Mouse (Mus musculus): ENCODE results near the gene Grid2.

DNA sequence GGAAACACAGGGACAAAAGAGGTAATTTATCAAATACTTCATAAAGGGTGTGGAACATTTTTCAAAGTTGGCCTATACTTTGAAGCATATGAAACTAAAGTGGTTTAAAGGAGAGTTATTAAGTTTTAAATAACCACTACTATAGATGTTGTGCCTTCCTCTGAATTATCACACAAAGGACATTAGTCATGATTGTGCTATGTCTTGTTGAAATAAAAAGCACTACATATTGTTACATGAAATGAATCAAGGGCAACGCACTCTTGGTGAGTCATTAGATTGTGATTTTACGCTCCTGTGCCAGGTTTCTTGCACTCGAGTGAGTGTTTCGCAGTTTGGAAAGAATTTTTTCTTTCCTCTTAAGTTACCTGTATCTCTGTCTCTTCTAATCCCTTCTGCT, 335.0 kb downstream of the Grid2 start:
- TF ChIP-seq CTCF (IDR thresholded peaks at IDR 0.05; ENCODE audit: extremely low read depth, insufficient read length, insufficient replicate concordance, low read depth, low read length) (no peak), POLR2A (IDR thresholded peaks at IDR 0.05; ENCODE audit: low read depth, low read length) (no peak)
